Mouse (Mus musculus): Measurements from ENCODE around the gene Etv6. TPM values are rescaled to one million over a fixed set of nuclear protein-coding genes. Genes with fewer than 3 reads are reported as not detected.
A peak's percentile ranks its signal among the peaks of the same experiment; 100 is the strongest.

Gene Etv6
- polyA plus RNA-seq, 1 experiment = 4.4 TPM

DNA sequence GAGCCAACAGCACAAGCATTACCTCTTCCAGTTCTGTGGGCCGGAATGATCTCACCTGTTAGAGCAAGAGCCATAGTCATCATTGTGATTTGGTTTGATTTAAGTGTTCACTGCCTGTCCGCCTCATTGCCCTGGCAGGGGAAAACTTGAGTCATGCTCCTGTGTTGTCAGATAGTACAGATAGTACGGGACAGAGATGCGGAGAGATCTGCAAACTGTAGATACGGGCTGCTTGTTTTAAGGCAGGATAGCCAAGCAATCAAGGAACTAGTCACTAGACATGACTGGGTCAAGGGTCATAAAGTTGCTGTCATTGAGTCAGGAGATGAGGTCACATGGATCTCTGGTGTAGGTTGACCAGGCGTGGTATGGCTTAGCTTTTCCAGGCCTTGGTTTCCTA is 182.2 kb downstream of the Etv6 start:
- Histone ChIP-seq H3K27me3 (ENCODE audit: control insufficient read depth, insufficient read depth, low read length) (no peaks in the 10 kb centered on the region), H3K4me3 (ENCODE audit: control insufficient read depth, low read depth, low read length) (no peak overlapping the region), H3K27ac (ENCODE audit: control insufficient read depth, insufficient read depth, low read depth, low read length) (no peak overlapping the region), H3K36me3 (ENCODE audit: control insufficient read depth, insufficient read depth, low read length) (no peaks in the 10 kb centered on the region), H3K4me1 (ENCODE audit: control insufficient read depth, insufficient read depth, low read length) (no peaks in the 10 kb centered on the region; the same call in 1 of the 2 replicates)
- no peak for TF ChIP-seq CTCF (IDR thresholded peaks at IDR 0.05; ENCODE audit: control insufficient read depth, insufficient read depth, insufficient replicate concordance, low read depth, low read length)
- no peak for TF ChIP-seq POLR2A (IDR thresholded peaks at IDR 0.05; ENCODE audit: control insufficient read depth, low read depth, low read length)

DNA sequence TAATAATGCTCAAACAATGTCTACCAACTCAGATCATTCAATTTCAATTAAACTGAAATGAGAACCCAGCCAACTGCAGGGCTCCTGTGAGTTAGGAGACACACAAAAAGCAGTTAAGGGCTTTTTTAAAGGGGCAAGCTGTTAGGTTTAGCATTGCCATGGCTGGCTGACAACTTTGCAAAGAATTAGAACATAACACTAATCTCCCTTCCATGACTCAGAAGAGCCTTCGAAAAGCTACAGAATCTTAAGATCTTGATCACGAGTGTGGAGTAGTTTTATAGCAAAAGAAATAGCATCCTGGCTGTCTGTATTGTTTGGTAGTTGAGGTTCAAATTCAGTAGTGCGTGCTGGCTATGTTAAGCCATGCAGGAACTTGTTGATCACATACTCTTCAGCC is 182.9 kb downstream of the Etv6 start:
- H3K36me3 ChIP-seq (ENCODE audit: control insufficient read depth, insufficient read depth, low read length) = no peaks in the 10 kb centered on the region
- H3K27ac ChIP-seq (ENCODE audit: control insufficient read depth, insufficient read depth, low read depth, low read length) = peak overlapping the region; percentile 34; the same call in 1 of the 2 replicates
- H3K4me1 ChIP-seq (ENCODE audit: control insufficient read depth, insufficient read depth, low read length) = no peaks in the 10 kb centered on the region; the same call in 1 of the 2 replicates
- no peak overlapping the region for H3K4me3 ChIP-seq (ENCODE audit: control insufficient read depth, low read depth, low read length)
- no peak for TF ChIP-seq POLR2A (IDR thresholded peaks at IDR 0.05; ENCODE audit: control insufficient read depth, low read depth, low read length)
- no peak for TF ChIP-seq CTCF (IDR thresholded peaks at IDR 0.05; ENCODE audit: control insufficient read depth, insufficient read depth, insufficient replicate concordance, low read depth, low read length)
- H3K27me3 ChIP-seq (ENCODE audit: control insufficient read depth, insufficient read depth, low read length) = no peaks in the 10 kb centered on the region

DNA sequence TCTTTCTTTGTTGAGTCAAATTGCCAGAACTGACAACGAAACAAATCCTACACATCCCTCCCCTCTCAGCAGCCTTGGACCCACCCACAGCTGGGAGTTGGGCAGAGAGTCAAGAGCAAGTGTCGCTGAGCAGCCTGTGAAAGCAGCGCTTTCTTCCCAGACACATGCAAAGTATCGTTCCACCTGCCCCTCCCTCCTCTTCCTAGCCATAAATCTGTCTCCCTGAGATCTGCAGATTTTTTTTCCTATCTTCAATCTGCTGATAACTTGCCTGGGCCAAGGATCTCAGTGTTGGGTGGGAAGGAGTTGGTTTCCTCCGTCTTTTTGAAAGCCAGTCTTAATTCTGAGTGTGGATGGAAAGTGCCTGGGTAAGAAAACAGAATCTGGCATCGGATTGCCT is 183.9 kb downstream of the Etv6 start:
- H3K36me3 ChIP-seq (ENCODE audit: control insufficient read depth, insufficient read depth, low read length) = no peaks in the 10 kb centered on the region
- no peak for TF ChIP-seq POLR2A (IDR thresholded peaks at IDR 0.05; ENCODE audit: control insufficient read depth, low read depth, low read length)
- TF ChIP-seq CTCF (IDR thresholded peaks at IDR 0.05; ENCODE audit: control insufficient read depth, insufficient read depth, insufficient replicate concordance, low read depth, low read length) = no peak
- H3K27ac ChIP-seq (ENCODE audit: control insufficient read depth, insufficient read depth, low read depth, low read length) = peak overlapping the region; percentile 5; the same call in 1 of the 2 replicates
- H3K4me3 ChIP-seq (ENCODE audit: control insufficient read depth, low read depth, low read length) = no peak overlapping the region
- H3K27me3 ChIP-seq (ENCODE audit: control insufficient read depth, insufficient read depth, low read length) = no peaks in the 10 kb centered on the region
- H3K4me1 ChIP-seq (ENCODE audit: control insufficient read depth, insufficient read depth, low read length) = no peaks in the 10 kb centered on the region; the same call in 1 of the 2 replicates

GRCm38 (mm10) chr6:134220209-134220777 is 184.8 kb downstream of the Etv6 start:
- Histone ChIP-seq H3K27ac (ENCODE audit: control insufficient read depth, insufficient read depth, low read depth, low read length) (peak overlapping the region; percentile 68), H3K4me1 (ENCODE audit: control insufficient read depth, insufficient read depth, low read length) (no peaks in the 10 kb centered on the region; the same call in 1 of the 2 replicates), H3K4me3 (ENCODE audit: control insufficient read depth, low read depth, low read length) (no peak overlapping the region), H3K27me3 (ENCODE audit: control insufficient read depth, insufficient read depth, low read length) (no peaks in the 10 kb centered on the region), H3K36me3 (ENCODE audit: control insufficient read depth, insufficient read depth, low read length) (no peaks in the 10 kb centered on the region)
- TF ChIP-seq CTCF (IDR thresholded peaks at IDR 0.05; ENCODE audit: control insufficient read depth, insufficient read depth, insufficient replicate concordance, low read depth, low read length) = no peak
- TF ChIP-seq POLR2A (IDR thresholded peaks at IDR 0.05; ENCODE audit: control insufficient read depth, low read depth, low read length) = no peak

DNA sequence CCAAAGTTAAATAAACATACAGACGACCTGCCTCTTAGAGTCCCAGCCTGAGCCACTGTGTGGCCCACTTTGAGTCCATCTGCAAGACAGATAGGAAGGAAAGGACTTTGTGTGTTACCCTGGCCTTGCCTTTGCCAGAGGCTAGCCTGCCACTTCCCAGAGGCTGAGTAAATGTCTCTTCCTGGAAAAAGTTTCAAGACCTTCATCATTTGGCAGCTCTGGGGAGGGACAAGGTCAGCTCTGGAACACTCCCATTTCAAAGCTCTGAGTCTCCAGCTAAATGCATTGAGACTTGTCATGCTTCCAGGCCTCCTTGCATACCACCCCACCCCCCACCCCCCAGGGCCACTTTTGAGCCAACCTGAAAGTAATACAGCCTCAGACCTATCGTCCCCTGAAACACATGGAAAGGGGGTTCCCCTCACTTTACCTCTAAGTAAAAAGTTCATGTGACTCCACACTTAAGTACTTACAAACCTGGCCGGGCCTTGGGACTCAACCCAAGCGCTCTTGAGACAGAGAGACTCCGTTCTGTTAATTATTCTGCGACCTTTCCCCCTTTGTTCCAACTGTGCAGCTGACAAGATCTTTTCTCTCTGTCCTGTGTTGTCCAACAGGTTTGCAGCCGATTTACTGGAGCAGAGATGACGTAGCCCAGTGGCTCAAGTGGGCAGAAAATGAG is 186.9 kb downstream of the Etv6 start:
- no peaks in the 10 kb centered on the region; the same call in 1 of the 2 replicates for H3K4me1 ChIP-seq (ENCODE audit: control insufficient read depth, insufficient read depth, low read length)
- H3K4me3 ChIP-seq (ENCODE audit: control insufficient read depth, low read depth, low read length) = no peak overlapping the region
- no peak for TF ChIP-seq POLR2A (IDR thresholded peaks at IDR 0.05; ENCODE audit: control insufficient read depth, low read depth, low read length)
- no peak for TF ChIP-seq CTCF (IDR thresholded peaks at IDR 0.05; ENCODE audit: control insufficient read depth, insufficient read depth, insufficient replicate concordance, low read depth, low read length)

GRCm38 (mm10) chr6:134225564-134225963 is 190.1 kb downstream of the Etv6 start:
- H3K27me3 ChIP-seq (ENCODE audit: control insufficient read depth, insufficient read depth, low read length) = no peaks in the 10 kb centered on the region
- TF ChIP-seq CTCF (IDR thresholded peaks at IDR 0.05; ENCODE audit: control insufficient read depth, insufficient read depth, insufficient replicate concordance, low read depth, low read length) (no peak), POLR2A (IDR thresholded peaks at IDR 0.05; ENCODE audit: control insufficient read depth, low read depth, low read length) (no peak)
- H3K27ac ChIP-seq (ENCODE audit: control insufficient read depth, insufficient read depth, low read depth, low read length) = no peak overlapping the region
- H3K4me3 ChIP-seq (ENCODE audit: control insufficient read depth, low read depth, low read length) = no peak overlapping the region
- no peaks in the 10 kb centered on the region for H3K36me3 ChIP-seq (ENCODE audit: control insufficient read depth, insufficient read depth, low read length)
- no peaks in the 10 kb centered on the region for H3K4me1 ChIP-seq (ENCODE audit: control insufficient read depth, insufficient read depth, low read length)

More for the DNA sequence above, 186.9 kb downstream of the Etv6 start:
- peak overlapping the region; percentile 59 for H3K27ac ChIP-seq (ENCODE audit: control insufficient read depth, insufficient read depth, low read depth, low read length)
- no peaks in the 10 kb centered on the region for H3K27me3 ChIP-seq (ENCODE audit: control insufficient read depth, insufficient read depth, low read length)
- H3K36me3 ChIP-seq (ENCODE audit: control insufficient read depth, insufficient read depth, low read length) = no peaks in the 10 kb centered on the region

DNA sequence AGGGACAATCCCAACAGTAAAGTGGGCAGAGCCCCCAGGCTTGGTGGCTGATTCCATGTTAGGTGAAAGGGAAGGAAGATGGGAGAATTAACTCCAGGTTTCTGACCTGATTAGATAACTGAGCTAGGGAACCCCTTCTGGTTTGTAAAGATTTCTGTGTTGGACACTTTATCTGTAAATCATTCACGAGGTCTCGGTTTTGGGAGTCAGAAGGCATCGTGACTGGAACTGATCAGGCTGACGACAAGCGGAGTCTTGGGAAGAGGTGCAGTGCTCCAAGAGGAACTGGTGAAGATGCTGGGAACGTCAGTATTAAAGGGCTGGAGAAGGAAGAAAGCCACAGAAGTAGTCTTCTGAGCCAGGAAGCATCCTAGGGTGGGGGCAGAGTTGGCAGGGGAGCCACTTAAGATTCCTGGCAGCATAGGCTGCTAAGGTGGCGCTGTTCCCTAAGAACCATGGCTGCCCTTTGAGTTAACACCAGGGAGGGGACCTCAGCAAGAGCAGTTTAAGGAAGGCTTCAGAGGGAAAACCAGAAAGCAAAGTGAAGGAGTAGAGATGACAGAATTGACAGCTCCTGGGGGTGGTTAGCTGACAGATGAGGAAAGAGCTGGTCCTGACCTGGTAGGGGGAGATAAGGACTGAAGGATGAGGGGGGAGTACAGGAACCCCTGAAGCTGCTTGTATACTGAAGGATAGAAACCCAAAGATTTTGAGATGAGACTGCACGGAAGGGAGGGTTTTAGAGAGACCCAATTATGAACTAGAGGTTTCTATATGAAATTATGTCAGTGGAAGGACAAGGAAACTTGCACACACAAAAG is 191.1 kb downstream of the Etv6 start:
- no peak for TF ChIP-seq CTCF (IDR thresholded peaks at IDR 0.05; ENCODE audit: control insufficient read depth, insufficient read depth, insufficient replicate concordance, low read depth, low read length)
- TF ChIP-seq POLR2A (IDR thresholded peaks at IDR 0.05; ENCODE audit: control insufficient read depth, low read depth, low read length) = no peak
- Histone ChIP-seq H3K4me3 (ENCODE audit: control insufficient read depth, low read depth, low read length) (no peak overlapping the region), H3K36me3 (ENCODE audit: control insufficient read depth, insufficient read depth, low read length) (no peaks in the 10 kb centered on the region), H3K27ac (ENCODE audit: control insufficient read depth, insufficient read depth, low read depth, low read length) (no peak overlapping the region), H3K27me3 (ENCODE audit: control insufficient read depth, insufficient read depth, low read length) (no peaks in the 10 kb centered on the region), H3K4me1 (ENCODE audit: control insufficient read depth, insufficient read depth, low read length) (no peaks in the 10 kb centered on the region)

All from testis, adult 2 months (tissue).